Mouse (Mus musculus) limb, embryonic 12.5 days (tissue): ENCODE measurements around the gene H2al1i. TPM values are rescaled to one million over a fixed set of nuclear protein-coding genes. Genes with fewer than 3 reads are reported as not detected.
"Not testable (repeated sequence)": the region's sequence is repeated elsewhere in the genome, so short reads cannot be mapped to it uniquely, and the experiment has no call there.

Experiments
- ATAC-seq: fragments of 200-750 bp; cut with Nextera tagmentation; 2 replicates; pipeline ENCODE4 v1.8.0; 2017; ENCODE audit warnings: low read depth, moderate TSS enrichment; ENCODE audit not compliant: insufficient number of reproducible peaks, insufficient read depth, low FRiP score, low TSS enrichment
- H3K27ac ChIP-seq: fragments of 300-500 bp; sonication (generic); 2 replicates; pipeline ENCODE4 v1.5.1; 2016; ENCODE audit warnings: mild to moderate bottlenecking, moderate library complexity
- H3K27me3 ChIP-seq: fragments of 300-500 bp; sonication (generic); 2 replicates; pipeline ENCODE4 v1.6.1; 2016; ENCODE audit warnings: mild to moderate bottlenecking, moderate library complexity
- H3K36me3 ChIP-seq: fragments of 300-500 bp; sonication (generic); 2 replicates; pipeline ENCODE4 v1.6.1; 2016; ENCODE audit warnings: mild to moderate bottlenecking, moderate library complexity
- H3K4me1 ChIP-seq: fragments of 300-500 bp; sonication (generic); replicated peaks from 2 replicates; pipeline ENCODE4 v1.6.1; 2016
- H3K4me2 ChIP-seq: fragments of 300-500 bp; sonication (generic); 2 replicates; pipeline ENCODE4 v1.6.1; 2016; ENCODE audit warnings: mild to moderate bottlenecking, moderate library complexity
- H3K4me3 ChIP-seq: fragments of 300-500 bp; sonication (generic); replicated peaks from 2 replicates; pipeline ENCODE4 v1.5.1; 2016; ENCODE audit warnings: mild to moderate bottlenecking
- H3K9ac ChIP-seq: fragments of 300-500 bp; sonication (generic); replicated peaks from 2 replicates; pipeline ENCODE4 v1.6.1; 2016; ENCODE audit warnings: mild to moderate bottlenecking, moderate library complexity
- H3K9me3 ChIP-seq: fragments of 300-500 bp; sonication (generic); 2 replicates; pipeline ENCODE4 v1.6.1; 2016; ENCODE audit warnings: mild to moderate bottlenecking, moderate library complexity
- WGBS: fragments of 180-500 bp; shearing (Covaris S2); methylation state at CpG from one replicate; pipeline ENCODE4 v1.1.7; 2016; 5-methylcytosine and 5-hydroxymethylcytosine counted together
- polyA plus RNA-seq: library from polyadenylated mRNA; unstranded; fragments of >200 nt; fragmentation: Nextera tagmentation; extraction: Ambion mirVana; gene quantifications from 2 replicates; pipeline ENCODE4 v1.2.1, GENCODE M21; 2016

The H2al1i gene
- polyA plus RNA-seq = not detected in 2 replicates

- not testable (repeated sequence) for ATAC-seq, H3K27me3 ChIP-seq, H3K9me3 ChIP-seq, H3K4me1 ChIP-seq, H3K4me2 ChIP-seq, H3K27ac ChIP-seq, H3K36me3 ChIP-seq, H3K4me3 ChIP-seq, H3K9ac ChIP-seq
- no CpG with 5 or more reads among the region's 5 CpGs for WGBS
These were observed at the start of gene H2al1i for GRCm38 (mm10) chrX:11324359-11324758. H2al1i (plus strand) TSS chrX:11324659.

GRCm38 (mm10) chrX:11277083-11277482 is 47.4 kb upstream of the H2al1i start:
- Histone ChIP-seq H3K4me2 (no peak overlapping the region), H3K9ac (no peak overlapping the region), H3K9me3 (no peaks in the 10 kb centered on the region), H3K27ac (no peak overlapping the region), H3K36me3 (no peaks in the 10 kb centered on the region), H3K4me3 (no peak overlapping the region), H3K4me1 (no peaks in the 10 kb centered on the region), H3K27me3 (peaks cover 18% of the 10 kb centered on the region)
- no peak for ATAC-seq
- WGBS = 83% methylated on average over 6 of the region's 6 CpGs

- Histone ChIP-seq H3K4me3 (no peak overlapping the region), H3K9ac (no peak overlapping the region), H3K27me3 (peaks cover 21% of the 10 kb centered on the region), H3K9me3 (no peaks in the 10 kb centered on the region), H3K36me3 (no peaks in the 10 kb centered on the region), H3K27ac (no peak overlapping the region), H3K4me1 (no peaks in the 10 kb centered on the region), H3K4me2 (no peak overlapping the region)
- no peak for ATAC-seq
- WGBS = 65% methylated on average over 2 of the region's 2 CpGs
These were observed 43.7 kb upstream of the H2al1i start for GRCm38 (mm10) chrX:11280741-11281140.

DNA sequence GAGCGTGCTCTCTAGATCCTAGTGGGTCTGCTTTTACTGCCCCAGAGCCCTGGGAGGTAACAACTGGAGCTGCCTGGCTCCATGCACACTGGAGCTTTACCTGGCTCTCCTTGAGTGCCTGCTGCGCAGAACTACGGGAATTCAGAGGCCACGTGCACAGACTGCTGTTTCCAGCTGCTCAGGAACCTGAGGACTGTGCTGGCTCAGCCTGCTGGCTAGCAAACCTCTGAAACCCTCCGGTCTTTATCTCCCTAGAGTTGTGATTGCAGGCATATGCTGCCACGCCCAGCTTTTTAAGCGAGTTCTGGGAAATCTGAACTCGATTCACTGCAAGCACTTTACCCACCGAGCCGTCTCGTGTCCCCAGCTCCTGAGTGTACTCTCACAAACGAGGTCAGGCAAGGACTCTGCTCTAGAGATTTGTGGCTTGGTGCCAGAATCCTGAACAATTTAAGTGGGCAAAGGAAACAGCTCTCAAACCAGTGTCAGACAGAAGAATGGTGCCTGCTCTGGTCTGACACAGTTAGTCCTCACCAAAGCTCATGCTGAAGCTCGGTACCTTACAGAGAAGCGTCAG is 36.1 kb upstream of the H2al1i start:
- Histone ChIP-seq H3K4me3 (no peak overlapping the region), H3K9ac (no peak overlapping the region), H3K27me3 (peaks cover 30% of the 10 kb centered on the region), H3K4me1 (no peaks in the 10 kb centered on the region), H3K4me2 (no peak overlapping the region), H3K9me3 (no peaks in the 10 kb centered on the region), H3K36me3 (no peaks in the 10 kb centered on the region), H3K27ac (no peak overlapping the region)
- 74% methylated on average over 14 of the region's 14 CpGs for WGBS
- no peak for ATAC-seq

GRCm38 (mm10) chrX:11289244-11289643 is 35.2 kb upstream of the H2al1i start:
- 74% methylated on average over 4 of the region's 4 CpGs for WGBS
- Histone ChIP-seq H3K27ac (no peak overlapping the region), H3K36me3 (no peaks in the 10 kb centered on the region), H3K4me3 (no peak overlapping the region), H3K9me3 (no peaks in the 10 kb centered on the region), H3K27me3 (peaks cover 36% of the 10 kb centered on the region), H3K4me2 (no peak overlapping the region), H3K9ac (no peak overlapping the region), H3K4me1 (no peaks in the 10 kb centered on the region)
- no peak for ATAC-seq

- H3K9me3 ChIP-seq, ATAC-seq, H3K9ac ChIP-seq, H3K4me1 ChIP-seq, H3K36me3 ChIP-seq, H3K4me2 ChIP-seq, H3K4me3 ChIP-seq, H3K27me3 ChIP-seq, H3K27ac ChIP-seq: not testable (repeated sequence)
- WGBS = no CpG with 5 or more reads among the region's 3 CpGs
These were observed 25.5 kb upstream of the H2al1i start, which contains the start of gene H2al1a for GRCm38 (mm10) chrX:11298957-11299356. H2al1a (plus strand) TSS chrX:11299257.

DNA sequence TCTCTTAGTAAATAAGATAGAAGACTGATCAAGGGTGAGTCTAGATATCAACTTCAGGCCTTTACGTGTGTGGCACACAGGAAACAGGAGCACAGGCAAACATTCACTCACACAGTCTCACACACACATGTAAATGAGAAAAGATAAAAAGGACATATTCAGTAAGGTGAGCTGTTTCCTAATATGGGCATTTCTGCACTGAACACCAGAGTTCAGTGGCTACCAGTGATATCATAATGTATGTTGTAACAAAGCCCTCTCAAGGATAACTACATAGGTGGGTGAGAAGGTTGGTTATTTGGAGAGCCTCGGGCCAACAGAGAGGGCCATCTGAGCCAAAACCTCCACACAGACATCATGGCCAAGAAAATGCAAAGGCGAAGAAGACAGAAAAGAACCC is 22.3 kb upstream of the H2al1i start, which contains the start of gene H2al1b:
TSS of gene H2al1b (plus strand) at position 301 of the 400 bp plus-strand sequence.
- not testable (repeated sequence) for H3K9me3 ChIP-seq, H3K4me2 ChIP-seq, ATAC-seq, H3K36me3 ChIP-seq, H3K4me3 ChIP-seq, H3K27me3 ChIP-seq, H3K4me1 ChIP-seq, H3K9ac ChIP-seq, H3K27ac ChIP-seq
- WGBS = 100% methylated on average over 1 of the region's 3 CpGs

DNA sequence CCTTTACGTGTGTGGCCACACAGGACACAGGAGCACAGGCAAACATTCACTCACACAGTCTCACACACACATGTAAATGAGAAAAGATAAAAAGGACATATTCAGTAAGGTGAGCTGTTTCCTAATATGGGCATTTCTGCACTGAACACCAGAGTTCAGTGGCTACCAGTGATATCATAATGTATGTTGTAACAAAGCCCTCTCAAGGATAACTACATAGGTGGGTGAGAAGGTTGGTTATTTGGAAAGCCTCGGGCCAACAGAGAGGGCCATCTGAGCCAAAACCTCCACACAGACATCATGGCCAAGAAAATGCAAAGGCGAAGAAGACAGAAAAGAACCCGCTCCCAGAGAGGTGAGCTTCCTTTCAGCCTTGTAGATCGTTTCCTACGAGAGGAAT is 19.1 kb upstream of the H2al1i start, which contains the start of gene H2al1c:
TSS of gene H2al1c (plus strand) at position 301 of the 400 bp plus-strand sequence.
- 83% methylated on average over 1 of the region's 6 CpGs for whole genome bisulfite sequencing
- not testable (repeated sequence) for H3K9ac ChIP-seq, ATAC-seq

GRCm38 (mm10) chrX:11308524-11308923 is 15.9 kb upstream of the H2al1i start, which contains the start of gene H2al1d:
H2al1d (plus strand) TSS chrX:11308824.
- not testable (repeated sequence) for H3K4me1 ChIP-seq, H3K4me2 ChIP-seq, H3K27me3 ChIP-seq, H3K27ac ChIP-seq, H3K9me3 ChIP-seq, H3K9ac ChIP-seq, ATAC-seq, H3K36me3 ChIP-seq, H3K4me3 ChIP-seq
- no CpG with 5 or more reads among the region's 6 CpGs for WGBS

More for the DNA sequence above, 19.1 kb upstream of the H2al1i start, which contains the start of gene H2al1c:
- not testable (repeated sequence) for H3K9me3 ChIP-seq, H3K27me3 ChIP-seq, H3K36me3 ChIP-seq, H3K4me3 ChIP-seq, H3K4me1 ChIP-seq, H3K27ac ChIP-seq, H3K4me2 ChIP-seq

DNA sequence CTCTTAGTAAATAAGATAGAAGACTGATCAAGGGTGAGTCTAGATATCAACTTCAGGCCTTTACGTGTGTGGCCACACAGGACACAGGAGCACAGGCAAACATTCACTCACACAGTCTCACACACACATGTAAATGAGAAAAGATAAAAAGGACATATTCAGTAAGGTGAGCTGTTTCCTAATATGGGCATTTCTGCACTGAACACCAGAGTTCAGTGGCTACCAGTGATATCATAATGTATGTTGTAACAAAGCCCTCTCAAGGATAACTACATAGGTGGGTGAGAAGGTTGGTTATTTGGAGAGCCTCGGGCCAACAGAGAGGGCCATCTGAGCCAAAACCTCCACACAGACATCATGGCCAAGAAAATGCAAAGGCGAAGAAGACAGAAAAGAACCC is 12.8 kb upstream of the H2al1i start, which contains the start of gene H2al1e:
TSS of gene H2al1e (plus strand) at position 301 of the 400 bp plus-strand sequence.
- not testable (repeated sequence) for ATAC-seq, H3K4me1 ChIP-seq, H3K4me3 ChIP-seq, H3K36me3 ChIP-seq, H3K27me3 ChIP-seq, H3K4me2 ChIP-seq, H3K27ac ChIP-seq, H3K9ac ChIP-seq, H3K9me3 ChIP-seq
- no CpG with 5 or more reads among the region's 3 CpGs for WGBS

DNA sequence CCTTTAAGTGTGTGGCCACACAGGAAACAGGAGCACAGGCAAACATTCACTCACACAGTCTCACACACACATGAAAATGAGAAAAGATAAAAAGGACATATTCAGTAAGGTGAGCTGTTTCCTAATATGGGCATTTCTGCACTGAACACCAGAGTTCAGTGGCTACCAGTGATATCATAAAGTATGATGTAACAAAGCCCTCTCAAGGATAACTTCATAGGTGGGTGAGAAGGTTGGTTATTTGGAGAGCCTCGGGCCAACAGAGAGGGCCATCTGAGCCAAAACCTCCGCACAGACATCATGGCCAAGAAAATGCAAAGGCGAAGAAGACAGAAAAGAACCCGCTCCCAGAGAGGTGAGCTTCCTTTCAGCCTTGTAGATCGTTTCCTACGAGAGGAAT is 9.6 kb upstream of the H2al1i start, which contains the start of gene H2al1f:
TSS of gene H2al1f (plus strand) at position 301 of the 400 bp plus-strand sequence.
- not testable (repeated sequence) for H3K4me1 ChIP-seq, H3K36me3 ChIP-seq, H3K4me2 ChIP-seq, H3K27me3 ChIP-seq, ATAC-seq, H3K9ac ChIP-seq, H3K9me3 ChIP-seq, H3K27ac ChIP-seq, H3K4me3 ChIP-seq
- WGBS = no CpG with 5 or more reads among the region's 6 CpGs

GRCm38 (mm10) chrX:11317956-11318355 is 6.5 kb upstream of the H2al1i start, which contains the start of gene H2al1g:
H2al1g (plus strand) TSS chrX:11318256.
- H3K4me1 ChIP-seq, H3K4me3 ChIP-seq, H3K27ac ChIP-seq, H3K9ac ChIP-seq, ATAC-seq, H3K4me2 ChIP-seq, H3K9me3 ChIP-seq, H3K27me3 ChIP-seq, H3K36me3 ChIP-seq: not testable (repeated sequence)
- WGBS = no CpG with 5 or more reads among the region's 3 CpGs
